Mouse (Mus musculus) intestine, embryonic 14.5 days (tissue): ENCODE data around the gene Psma5. TPM values are rescaled to one million over a fixed set of nuclear protein-coding genes. Genes with fewer than 3 reads are reported as not detected.

Experiments used
- ATAC-seq: fragments of 200-750 bp; cut with Nextera tagmentation; replicated peaks from 2 replicates; pipeline ENCODE4 v1.8.0; 2017; ENCODE audit warnings: low read depth, moderate number of reproducible peaks, moderate TSS enrichment, moderate library complexity; ENCODE audit not compliant: low FRiP score, low TSS enrichment
- DNase-seq: peaks from one replicate; pipeline ENCODE4 v3.0.0-alpha.2; 2018; ENCODE audit warnings: low spot score
- H3K27ac ChIP-seq: fragments of 300-500 bp; sonication (generic); 2 replicates; pipeline ENCODE4 v1.5.1; 2014; ENCODE audit warnings: low read depth, mild to moderate bottlenecking, control low read depth
- H3K27me3 ChIP-seq: fragments of 300-500 bp; sonication (generic); replicated peaks from 2 replicates; pipeline ENCODE4 v1.6.1; 2014; ENCODE audit warnings: low read length, control low read depth; ENCODE audit not compliant: control insufficient read depth, insufficient read depth
- H3K36me3 ChIP-seq: fragments of 300-500 bp; sonication (generic); 2 replicates; pipeline ENCODE4 v1.6.1; 2014; ENCODE audit warnings: low read length, control low read depth; ENCODE audit not compliant: control insufficient read depth, insufficient read depth
- H3K4me1 ChIP-seq: fragments of 300-500 bp; sonication (generic); replicated peaks from 2 replicates; pipeline ENCODE4 v1.6.1; 2014; ENCODE audit warnings: low read length, control low read depth, mixed read lengths; ENCODE audit not compliant: control insufficient read depth, insufficient read depth
- H3K4me2 ChIP-seq: fragments of 300-500 bp; sonication (generic); 2 replicates; pipeline ENCODE4 v1.6.1; 2014; ENCODE audit warnings: low read length
- H3K4me3 ChIP-seq: fragments of 300-500 bp; sonication (generic); 2 replicates; pipeline ENCODE4 v1.5.1; 2014; ENCODE audit warnings: low read depth, low read length, control low read depth, mixed read lengths
- H3K9ac ChIP-seq: fragments of 300-500 bp; sonication (generic); 2 replicates; pipeline ENCODE4 v1.6.1; 2014; ENCODE audit warnings: mild to moderate bottlenecking, low read length
- H3K9me3 ChIP-seq: fragments of 300-500 bp; sonication (generic); 2 replicates; pipeline ENCODE4 v1.6.1; 2016; ENCODE audit warnings: low read length, control low read depth; ENCODE audit not compliant: control insufficient read depth
- WGBS: fragments of 180-500 bp; shearing (Covaris S2); extraction: QIAGEN DNeasy Blood & Tissue Kit; methylation state at CpG from one replicate; pipeline ENCODE4 v1.1.7; 2014; 5-methylcytosine and 5-hydroxymethylcytosine counted together
- polyA plus RNA-seq: library from polyadenylated mRNA; unstranded; fragments of >200 nt; fragmentation: Nextera tagmentation; extraction: Ambion mirVana; gene quantifications from 2 replicates; pipeline ENCODE4 v1.2.1, GENCODE M21; 2014

The Psma5 gene
- polyA plus RNA-seq, 1 experiment from 2014 or later: 319 TPM

- Histone ChIP-seq H3K36me3 (no peaks in the 10 kb centered on the region), H3K4me3 (no peak overlapping the region), H3K4me2 (no peak overlapping the region), H3K4me1 (0 out of 2 replicates have a peak, but pooled peaks cover 2% of the 10 kb centered on the region), H3K27ac (no peak overlapping the region), H3K27me3 (no peaks in the 10 kb centered on the region), H3K9ac (no peak overlapping the region), H3K9me3 (no peaks in the 10 kb centered on the region)
- no peak for DNase-seq
- no peak for ATAC-seq
Measured at GRCm38 (mm10) chr3:108310921-108311341, 54.2 kb downstream of the Psma5 start.

GRCm38 (mm10) chr3:108311688-108312087 is 55.0 kb downstream of the Psma5 start:
- no peak overlapping the region for H3K27ac ChIP-seq
- H3K9ac ChIP-seq: no peak overlapping the region
- ATAC-seq (no peak), DNase-seq (no peak)
- no peak overlapping the region for H3K4me3 ChIP-seq
- 71% methylated on average over 4 of the region's 4 CpGs for WGBS
- no peaks in the 10 kb centered on the region for H3K9me3 ChIP-seq
- no peak overlapping the region for H3K4me2 ChIP-seq
- no peaks in the 10 kb centered on the region for H3K36me3 ChIP-seq
- no peaks in the 10 kb centered on the region for H3K4me1 ChIP-seq
- H3K27me3 ChIP-seq: no peaks in the 10 kb centered on the region

- Histone ChIP-seq H3K4me1 (no peaks in the 10 kb centered on the region), H3K36me3 (no peaks in the 10 kb centered on the region), H3K4me3 (no peak overlapping the region), H3K27me3 (no peaks in the 10 kb centered on the region), H3K4me2 (no peak overlapping the region), H3K27ac (no peak overlapping the region), H3K9me3 (no peaks in the 10 kb centered on the region), H3K9ac (no peak overlapping the region)
- ATAC-seq (no peak), DNase-seq (no peak)
Measured at GRCm38 (mm10) chr3:108312414-108312813, 55.7 kb downstream of the Psma5 start.

- H3K4me1 ChIP-seq: no peaks in the 10 kb centered on the region
- no peaks in the 10 kb centered on the region for H3K36me3 ChIP-seq
- no peak for ATAC-seq
- no peak overlapping the region for H3K4me3 ChIP-seq
- no peaks in the 10 kb centered on the region for H3K27me3 ChIP-seq
- no peak overlapping the region for H3K27ac ChIP-seq
- H3K4me2 ChIP-seq: no peak overlapping the region
- 84% methylated on average over 4 of the region's 4 CpGs for WGBS
- no peak for DNase-seq
- no peaks in the 10 kb centered on the region for H3K9me3 ChIP-seq
- no peak overlapping the region for H3K9ac ChIP-seq
Measured at GRCm38 (mm10) chr3:108313138-108313537, 56.4 kb downstream of the Psma5 start.

GRCm38 (mm10) chr3:108314038-108314675 is 57.4 kb downstream of the Psma5 start:
- 67% methylated on average over 8 of the region's 8 CpGs for WGBS
- no peak overlapping the region for H3K9ac ChIP-seq
- H3K4me3 ChIP-seq: no peak overlapping the region
- H3K4me2 ChIP-seq: no peak overlapping the region
- ATAC-seq: no peak
- no peaks in the 10 kb centered on the region for H3K36me3 ChIP-seq
- no peaks in the 10 kb centered on the region for H3K4me1 ChIP-seq
- no peaks in the 10 kb centered on the region for H3K27me3 ChIP-seq
- no peaks in the 10 kb centered on the region for H3K9me3 ChIP-seq
- no peak overlapping the region for H3K27ac ChIP-seq
- no peak for DNase-seq

- H3K9me3 ChIP-seq: no peaks in the 10 kb centered on the region
- no peak overlapping the region for H3K4me3 ChIP-seq
- WGBS: 57% methylated on average over 2 of the region's 2 CpGs
- ATAC-seq (no peak), DNase-seq (no peak)
- H3K4me2 ChIP-seq: no peak overlapping the region
- no peak overlapping the region for H3K9ac ChIP-seq
- no peaks in the 10 kb centered on the region for H3K36me3 ChIP-seq
- no peaks in the 10 kb centered on the region for H3K27me3 ChIP-seq
- H3K27ac ChIP-seq: no peak overlapping the region
- no peaks in the 10 kb centered on the region for H3K4me1 ChIP-seq
Measured at GRCm38 (mm10) chr3:108318517-108318916, 61.8 kb downstream of the Psma5 start.

GRCm38 (mm10) chr3:108321671-108322070 is 64.9 kb downstream of the Psma5 start:
- Histone ChIP-seq H3K4me1 (no peaks in the 10 kb centered on the region), H3K36me3 (no peaks in the 10 kb centered on the region), H3K4me3 (no peak overlapping the region), H3K27me3 (no peaks in the 10 kb centered on the region), H3K9me3 (no peaks in the 10 kb centered on the region), H3K27ac (no peak overlapping the region), H3K9ac (no peak overlapping the region), H3K4me2 (no peak overlapping the region)
- DNase-seq (no peak), ATAC-seq (no peak)
- WGBS: 75% methylated on average over 4 of the region's 4 CpGs

- H3K27ac ChIP-seq: no peak overlapping the region
- DNase-seq (no peak), ATAC-seq (no peak)
- H3K9me3 ChIP-seq: no peaks in the 10 kb centered on the region
- no peaks in the 10 kb centered on the region for H3K27me3 ChIP-seq
- H3K4me2 ChIP-seq: no peak overlapping the region
- H3K36me3 ChIP-seq: no peaks in the 10 kb centered on the region
- WGBS: 88% methylated on average over 4 of the region's 4 CpGs
- H3K4me3 ChIP-seq: no peak overlapping the region
- no peak overlapping the region for H3K9ac ChIP-seq
- H3K4me1 ChIP-seq: no peaks in the 10 kb centered on the region
Measured at GRCm38 (mm10) chr3:108322136-108322535, 65.4 kb downstream of the Psma5 start.

GRCm38 (mm10) chr3:108322962-108323361 is 66.2 kb downstream of the Psma5 start:
- DNase-seq (no peak), ATAC-seq (no peak)
- no peaks in the 10 kb centered on the region for H3K4me1 ChIP-seq
- H3K9ac ChIP-seq: no peak overlapping the region
- H3K36me3 ChIP-seq: no peaks in the 10 kb centered on the region
- no peak overlapping the region for H3K4me2 ChIP-seq
- no peak overlapping the region for H3K4me3 ChIP-seq
- no peak overlapping the region for H3K27ac ChIP-seq
- H3K9me3 ChIP-seq: no peaks in the 10 kb centered on the region
- H3K27me3 ChIP-seq: no peaks in the 10 kb centered on the region
- WGBS: 93% methylated on average over 3 of the region's 3 CpGs
